Mouse (Mus musculus): Measurements from ENCODE around the gene Socs1.
"Not testable (repeated sequence)": the region's sequence is repeated elsewhere in the genome, so short reads cannot be mapped to it uniquely, and the experiment has no call there.

GRCm38 (mm10) chr16:10802420-10802819, 17.1 kb upstream of the Socs1 start:
- not testable (repeated sequence) for TF ChIP-seq HCFC1 (IDR thresholded peaks at IDR 0.05; ENCODE audit: borderline replicate concordance, insufficient read depth, low read length); MAFK (IDR thresholded peaks at IDR 0.05; ENCODE audit: insufficient read depth, low read depth, low read length)

Measured in ES-E14 (cell line).